Mouse (Mus musculus) bone marrow, adult 2 months (tissue): Measurements from ENCODE around the gene Ap2m1. TPM values are rescaled to one million over a fixed set of nuclear protein-coding genes. Genes with fewer than 3 reads are reported as not detected.

Experiments
- H3K27ac ChIP-seq: fragments of 200-500 bp; 2 replicates; pipeline ENCODE4 v1.5.1; 2012; ENCODE audit warnings: low read depth, mild to moderate bottlenecking, control low read depth, inconsistent platforms, low read length; ENCODE audit not compliant: control insufficient read depth, poor library complexity, insufficient read depth
- H3K4me1 ChIP-seq: fragments of 200-500 bp; 2 replicates; pipeline ENCODE4 v1.6.1; 2011; ENCODE audit warnings: low read length; ENCODE audit not compliant: control insufficient read depth, insufficient read depth
- H3K4me3 ChIP-seq: fragments of 200-500 bp; replicated peaks from 2 replicates; pipeline ENCODE3; 2011; ENCODE audit warnings: mild to moderate bottlenecking, low read depth, low read length, control low read depth; ENCODE audit not compliant: control insufficient read depth
- CTCF ChIP-seq: fragments of 200-500 bp; IDR thresholded peaks from 2 replicates; pipeline ENCODE4 v1.5.1; 2011; ENCODE audit warnings: low read length, control low read depth; ENCODE audit not compliant: control insufficient read depth, insufficient read depth
- POLR2A ChIP-seq: fragments of 200-500 bp; IDR thresholded peaks from 2 replicates; pipeline ENCODE4 v1.6.1; 2011; ENCODE audit warnings: low read depth, mild to moderate bottlenecking, control low read depth, low read length, borderline replicate concordance; ENCODE audit not compliant: control insufficient read depth
- WGBS: fragments of 180-500 bp; shearing (Covaris S2); methylation state at CpG from one replicate; pipeline ENCODE4 v1.1.7; 2018; 5-methylcytosine and 5-hydroxymethylcytosine counted together
- polyA plus RNA-seq: library from polyadenylated mRNA; stranded (reverse); fragments of >200 nt; gene quantifications from 2 replicates; pipeline ENCODE4 v1.2.4, GENCODE M21; 2011; ENCODE audit warnings: low replicate concordance; ENCODE audit not compliant: missing spikeins, insufficient read depth, insufficient read length

Gene Ap2m1
- polyA plus RNA-seq, 1 experiment, result 135 TPM

DNA sequence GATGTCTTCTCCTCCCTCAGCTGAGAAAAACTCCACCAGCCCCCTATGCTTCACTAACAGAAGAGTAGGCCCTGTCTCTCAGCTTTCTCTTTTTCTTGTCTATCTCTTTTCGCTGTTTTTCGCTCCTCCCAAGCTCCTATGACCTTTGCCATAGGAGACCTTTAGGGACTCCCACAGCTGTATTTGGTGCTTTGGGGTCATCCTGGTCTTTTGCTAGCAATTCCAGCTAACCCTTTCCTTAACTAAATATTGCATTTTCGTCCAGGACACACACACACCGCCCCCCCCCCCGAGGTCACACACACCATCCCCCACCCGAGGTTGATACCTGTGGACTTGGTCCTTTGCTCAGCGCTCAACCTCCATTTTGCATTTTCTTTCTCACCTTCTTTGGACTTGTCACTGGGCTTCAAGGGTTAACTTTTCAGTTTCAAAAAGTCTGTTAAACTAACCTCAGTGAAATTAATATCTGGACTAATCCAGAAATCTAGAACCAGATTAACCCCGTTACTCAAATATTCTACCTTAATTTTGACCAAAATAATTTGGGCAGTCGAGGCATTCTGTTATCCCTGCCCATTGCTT, 895 bp downstream of the Ap2m1 start:
- TF ChIP-seq CTCF (no peak), POLR2A (no peak)
- 37% methylated on average over 9 of the region's 9 CpGs for WGBS
- peak overlapping the region; percentile 94 for H3K27ac ChIP-seq

DNA sequence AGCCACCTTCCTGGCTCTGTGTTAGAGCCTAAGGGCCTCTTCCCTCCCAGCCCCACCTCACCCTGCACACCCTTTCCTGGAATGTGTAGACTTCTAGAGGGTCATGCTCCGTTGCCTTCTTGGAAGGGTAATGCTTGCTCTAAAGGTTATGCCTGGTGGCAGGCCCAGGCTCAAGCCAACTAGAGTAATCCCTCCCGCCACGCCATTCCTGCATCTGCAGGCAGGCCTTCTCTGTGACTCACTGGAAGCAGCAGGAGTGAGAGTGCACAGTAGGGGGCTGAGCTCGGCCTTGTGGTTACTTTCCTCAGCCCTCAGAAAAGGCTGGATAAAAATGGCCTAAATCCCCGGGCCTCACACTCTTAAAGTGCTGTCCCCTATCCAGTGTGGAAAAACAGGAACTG, 1.8 kb downstream of the Ap2m1 start:
- TF ChIP-seq POLR2A (no peak), CTCF (no peak)
- Histone ChIP-seq H3K4me1 (peaks cover 6% of the 10 kb centered on the region; the same call in 1 of the 2 replicates), H3K4me3 (peak overlapping the region; percentile 41), H3K27ac (no peak overlapping the region)
- 43% methylated on average over 5 of the region's 5 CpGs for WGBS

More for the DNA sequence above, 895 bp downstream of the Ap2m1 start:
- peaks cover 6% of the 10 kb centered on the region; the same call in 1 of the 2 replicates for H3K4me1 ChIP-seq
- peak overlapping the region; percentile 98 for H3K4me3 ChIP-seq

DNA sequence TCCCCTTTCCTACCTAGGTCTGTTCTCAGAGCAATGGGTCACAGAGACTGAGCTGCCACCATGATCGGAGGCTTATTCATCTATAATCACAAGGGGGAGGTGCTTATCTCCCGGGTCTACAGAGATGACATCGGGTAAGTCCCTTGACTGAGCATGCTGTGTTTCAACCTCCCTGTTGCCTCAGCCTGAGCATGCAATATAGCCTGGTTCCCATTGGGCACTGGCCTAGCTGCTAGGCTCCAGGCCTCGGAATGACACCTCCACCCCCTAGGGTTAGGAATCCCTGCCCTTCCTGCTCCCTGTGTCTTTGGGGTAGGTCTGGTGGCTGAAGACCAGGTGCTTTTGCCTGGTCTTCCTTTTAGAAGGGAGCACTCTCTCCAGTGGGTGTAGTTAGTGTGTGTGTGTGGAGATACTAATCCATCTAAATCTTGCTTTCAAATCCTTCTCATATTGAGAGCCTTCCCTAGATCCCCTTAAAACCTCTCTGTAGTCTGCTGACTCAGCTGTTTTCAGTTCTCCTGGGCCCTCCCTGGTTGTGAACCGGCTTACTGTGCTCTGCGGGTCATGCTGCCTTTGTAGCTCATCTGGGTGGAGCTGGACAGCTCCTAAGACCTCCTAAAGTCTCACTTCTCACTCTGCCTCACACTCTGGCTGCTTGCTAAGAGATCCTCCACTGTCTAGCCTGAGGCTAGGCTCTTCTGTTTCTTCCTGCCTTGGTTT, 2.5 kb downstream of the Ap2m1 start:
- Histone ChIP-seq H3K4me3 (no peak overlapping the region), H3K27ac (no peak overlapping the region), H3K4me1 (peaks cover 6% of the 10 kb centered on the region; the same call in 1 of the 2 replicates)
- 54% methylated on average over 6 of the region's 6 CpGs for WGBS
- no peak for TF ChIP-seq CTCF
- TF ChIP-seq POLR2A, result no peak

DNA sequence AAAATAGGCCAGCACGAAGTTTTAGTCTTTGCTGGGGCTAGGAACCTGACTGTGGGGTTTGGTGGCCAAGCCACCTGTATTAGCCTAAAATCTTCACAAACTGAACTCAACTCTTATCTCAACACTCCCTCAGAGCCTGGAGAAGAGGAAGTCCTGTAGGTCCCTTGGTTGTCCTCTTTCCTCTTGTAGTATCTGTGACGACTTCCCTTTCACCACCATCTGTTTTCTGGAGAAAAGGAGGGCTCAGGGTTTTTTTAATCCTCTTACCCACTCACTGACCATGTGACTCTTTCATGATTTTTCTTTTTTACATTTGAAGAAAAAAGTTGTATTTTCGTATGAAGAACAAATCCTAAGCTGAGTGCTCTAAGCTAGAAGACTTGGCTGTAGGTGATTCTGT, 4.4 kb downstream of the Ap2m1 start:
- WGBS, result 35% methylated on average over 3 of the region's 3 CpGs
- TF ChIP-seq CTCF, result no peak
- no peak for TF ChIP-seq POLR2A
- no peak overlapping the region for H3K27ac ChIP-seq
- peaks cover 6% of the 10 kb centered on the region; the same call in 1 of the 2 replicates for H3K4me1 ChIP-seq
- no peak overlapping the region for H3K4me3 ChIP-seq

DNA sequence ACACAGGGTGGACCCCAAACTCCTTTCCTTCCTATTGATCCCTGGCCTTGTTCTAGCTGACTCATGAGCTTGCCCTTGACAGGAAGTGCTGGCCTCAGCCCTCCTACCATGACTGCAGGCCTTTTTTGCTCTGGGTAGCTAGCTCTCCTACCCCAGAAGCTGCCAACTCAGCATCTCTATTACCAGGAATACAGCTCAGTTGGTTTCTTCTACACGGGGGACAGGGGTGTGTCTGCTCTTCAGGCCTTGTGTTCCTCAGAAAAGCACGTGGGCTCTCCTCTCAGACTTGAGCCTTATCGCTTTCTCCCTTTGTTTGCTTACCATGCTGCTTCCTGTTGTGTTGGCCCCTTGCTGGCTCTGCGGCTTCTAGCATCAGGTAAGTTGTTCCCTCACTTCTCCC, 5.2 kb downstream of the Ap2m1 start:
- Histone ChIP-seq H3K4me1 (peaks cover 6% of the 10 kb centered on the region; the same call in 1 of the 2 replicates), H3K27ac (no peak overlapping the region), H3K4me3 (no peak overlapping the region)
- TF ChIP-seq POLR2A (no peak), CTCF (no peak)
- WGBS, result 58% methylated on average over 4 of the region's 4 CpGs

DNA sequence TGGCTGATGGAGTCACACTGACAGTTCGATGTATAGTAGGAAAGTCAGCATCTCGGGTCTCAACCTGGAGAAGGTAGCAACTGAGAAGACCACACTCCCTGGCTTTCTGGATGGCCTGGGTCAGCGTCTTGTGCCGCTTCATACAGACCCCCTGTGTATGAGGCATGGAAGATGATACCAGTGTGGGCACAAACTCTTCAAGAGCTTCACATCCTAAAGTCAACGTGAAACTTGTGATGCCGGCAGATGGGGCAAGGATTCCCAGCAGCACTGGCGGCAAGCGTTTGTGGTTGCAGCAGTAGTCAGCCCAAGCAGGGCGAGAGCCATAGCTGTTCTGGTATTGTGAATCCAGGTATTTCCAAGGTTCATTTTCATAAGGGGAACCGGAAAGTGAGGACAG, 10.4 kb downstream of the Ap2m1 start:
- TF ChIP-seq POLR2A (no peak), CTCF (no peak)
- no peak overlapping the region for H3K4me3 ChIP-seq
- H3K27ac ChIP-seq, result no peak overlapping the region
- H3K4me1 ChIP-seq, result peaks cover 2% of the 10 kb centered on the region; the same call in 1 of the 2 replicates
- WGBS, result 87% methylated on average over 10 of the region's 10 CpGs

DNA sequence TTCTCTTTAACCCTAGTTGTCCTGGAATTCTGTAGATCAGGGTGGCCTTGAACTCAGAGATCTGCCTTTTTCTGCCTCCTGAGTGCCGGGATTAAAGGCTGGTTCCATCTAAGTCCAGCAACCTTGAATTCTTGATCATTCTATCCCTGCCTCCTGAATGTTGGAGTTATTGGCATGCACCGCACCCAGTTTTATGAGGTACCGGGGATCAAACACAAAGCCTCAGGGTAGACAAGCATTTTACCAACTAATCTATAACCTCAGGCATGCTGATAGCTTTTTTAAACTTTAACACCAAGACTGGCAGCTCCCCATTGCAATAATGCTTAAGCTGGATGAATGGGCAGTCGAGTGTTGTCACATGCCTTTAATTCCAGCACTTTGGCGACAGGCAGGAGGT, 12.1 kb downstream of the Ap2m1 start:
- TF ChIP-seq CTCF (no peak), POLR2A (no peak)
- Histone ChIP-seq H3K27ac (no peak overlapping the region), H3K4me3 (no peak overlapping the region), H3K4me1 (peaks cover 2% of the 10 kb centered on the region; the same call in 1 of the 2 replicates)
- WGBS, result 60% methylated on average over 5 of the region's 5 CpGs

DNA sequence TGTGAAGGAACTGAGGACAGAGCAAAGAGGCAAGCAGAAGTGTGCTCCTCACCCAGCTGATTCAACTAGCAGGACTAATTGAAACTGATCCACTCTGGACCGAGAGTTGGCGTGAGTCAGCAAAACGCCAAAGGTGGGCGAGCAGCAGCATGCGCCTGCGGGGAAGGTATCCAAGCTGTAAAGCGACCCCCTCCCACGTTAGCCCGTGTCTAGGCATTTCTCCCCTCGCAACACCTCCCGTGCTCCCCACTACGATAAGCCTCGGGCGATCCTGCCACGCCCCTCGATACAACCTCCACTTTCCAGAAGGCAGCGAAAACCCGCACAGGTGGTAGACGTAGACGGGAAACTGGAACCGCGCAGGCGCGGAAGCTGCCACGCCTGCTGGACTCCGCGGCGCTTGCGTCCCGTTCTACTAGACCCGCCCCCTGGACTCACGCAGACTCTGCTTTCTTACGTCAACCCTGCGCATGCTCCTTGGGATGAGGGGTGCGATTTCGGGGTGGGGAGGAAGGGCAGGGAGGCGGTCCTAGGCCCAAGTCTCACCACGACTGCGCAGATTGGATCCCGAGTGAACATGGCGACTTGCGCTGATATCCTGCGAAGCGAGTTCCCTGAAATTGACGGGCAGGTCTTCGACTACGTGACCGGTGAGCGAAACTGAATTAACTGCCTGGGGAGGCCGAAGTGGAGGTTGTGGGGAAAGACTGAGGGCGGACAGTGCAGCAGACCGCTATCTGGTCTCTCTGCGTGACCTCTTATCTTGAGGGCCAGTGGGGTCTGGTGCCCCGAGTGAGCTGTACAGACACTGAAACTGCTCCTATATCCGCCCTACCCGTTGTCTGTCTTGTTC, 13.0 kb downstream of the Ap2m1 start, which contains the start of gene Abcf3:
Gene Abcf3 (plus strand): TSS at position 482 of the 853 bp plus-strand sequence.
- H3K4me3 ChIP-seq, result peak within 1 kb of the TSS; percentile 83
- peak within 1 kb of the TSS; percentile 15 for H3K27ac ChIP-seq
- TF ChIP-seq CTCF, result 0 out of 2 replicates have a peak, but pooled peaks have one; percentile 7
- peak; percentile 72 for TF ChIP-seq POLR2A
- peaks cover 2% of the 10 kb centered on the region; the same call in 1 of the 2 replicates for H3K4me1 ChIP-seq
- under 1% methylated on average over 56 of the region's 56 CpGs for WGBS
